ENCODE assay signal across 14 mouse cellular contexts in genomic region chr2:152782656-152783055, GRCm38 (mm10). TPM values are rescaled to one million over a fixed set of nuclear protein-coding genes. Genes with fewer than 3 reads are reported as not detected.
DNase-seq lines count a peak whose midpoint lies in the region; ATAC-seq lines count a peak whose summit lies in the region.
"Had no signal": no experiment of that assay in that cellular context is flagged by ENCODE, and none has a peak within 500 bp of the region (broad histone marks: within the 10 kb centered on the region; RNA-seq: fewer than 3 reads in every experiment).

No protein-coding gene starts in this region.

- ATAC-seq in heart, embryonic 12.5 days (ENCODE audit: insufficient number of reproducible peaks, low FRiP score), result peak; percentile 54; the same call in 1 of the 2 replicates

- intact Hi-C loops in heart, postnatal 36 days (cut with DNase I), result loop anchor here (2.0 kb wide), 1 partner anchor 16 kb away; no protein-coding TSS in a partner anchor

- no peak overlapping the region for H3K4me2 ChIP-seq in heart, embryonic 12.5 days
- H3K4me2 ChIP-seq: embryonic facial prominence, embryonic 12.5 days; limb, embryonic 13.5 days; midbrain, embryonic 11.5 days had no signal

- no peaks in the 10 kb centered on the region for H3K27me3 ChIP-seq in heart, embryonic 12.5 days (replicated peaks)
- H3K27me3 ChIP-seq: embryonic facial prominence, embryonic 12.5 days; limb, embryonic 13.5 days had no signal

- no peak for DNase-seq in heart, postnatal 36 days
- DNase-seq in 3134 (ENCODE audit: extremely low read depth, insufficient read length, low spot score) (peak; percentile 61), 3T3-L1 (ENCODE audit: low read depth, low spot score) (peak; percentile 82)
- DNase-seq in adrenal gland, postnatal 25 days, result peak; percentile 50
- DNase-seq in testis, postnatal 10 days (ENCODE audit: low spot score), result no peak
- DNase-seq in right cerebral cortex, postnatal 4 days, result no peak
- DNase-seq: gastrocnemius, postnatal 36 days; kidney, adult 9 months; lung, postnatal 14 days had no signal

- WGBS in heart, embryonic 12.5 days, result 57% methylated on average over 5 of the region's 5 CpGs

- H3K9me3 ChIP-seq in heart, embryonic 12.5 days (replicated peaks), result no peaks in the 10 kb centered on the region
- H3K9me3 ChIP-seq: embryonic facial prominence, embryonic 12.5 days had no signal

- peaks cover 54% of the 10 kb centered on the region for H3K4me1 ChIP-seq in heart, embryonic 12.5 days (replicated peaks)
- H3K4me1 ChIP-seq: embryonic facial prominence, embryonic 12.5 days had no signal

- no peak overlapping the region for H3K27ac ChIP-seq in heart, embryonic 12.5 days (ENCODE audit: poor library complexity, severe bottlenecking)
- H3K27ac ChIP-seq: embryonic facial prominence, embryonic 12.5 days; limb, embryonic 13.5 days had no signal

- peaks cover 27% of the 10 kb centered on the region for H3K36me3 ChIP-seq in heart, embryonic 12.5 days

- H3K9ac ChIP-seq in heart, embryonic 12.5 days, result 0 out of 2 replicates have a peak overlapping the region, but pooled peaks have one; percentile 21
- H3K9ac ChIP-seq: embryonic facial prominence, embryonic 12.5 days; limb, embryonic 13.5 days had no signal

- no peak overlapping the region for H3K4me3 ChIP-seq in heart, embryonic 12.5 days
- H3K4me3 ChIP-seq: embryonic facial prominence, embryonic 12.5 days; limb, embryonic 13.5 days had no signal

RNA-seq across cellular contexts. Expression of gene Cox4i2, which starts 28.7 kb away (rescaled TPM):
- polyA plus RNA-seq in heart, embryonic 12.5 days (2016; fragmentation: Nextera tagmentation; extraction: Ambion mirVana), result 18.9 and 20.8 TPM in 2 replicates
- 10 to 100 TPM; 13.1 to 16.0 TPM for total RNA-seq in heart, postnatal 36 days (2021)
- 4.2 and 4.3 TPM in 2 replicates for total RNA-seq in adrenal gland, postnatal 25 days (2021)
- total RNA-seq: neutrophil, adult 5-6 weeks had no signal

RNA-seq across cellular contexts. Expression of gene Id1, which starts 46.6 kb away (rescaled TPM):
- 87.7 and 90.9 TPM in 2 replicates for polyA plus RNA-seq in heart, embryonic 12.5 days (2016; fragmentation: Nextera tagmentation; extraction: Ambion mirVana)
- 10 to 100 TPM; 50.9 to 53.7 TPM for total RNA-seq in heart, postnatal 36 days (2021)
- total RNA-seq in adrenal gland, postnatal 25 days (2021), result 73.3 and 81.1 TPM in 2 replicates

RNA-seq across cellular contexts. Expression of gene Bcl2l1, which starts 48.9 kb away (rescaled TPM):
- polyA plus RNA-seq in heart, embryonic 12.5 days (2016; fragmentation: Nextera tagmentation; extraction: Ambion mirVana), result 83.0 and 85.9 TPM in 2 replicates
- total RNA-seq in heart, postnatal 36 days (2021), result 10 to 100 TPM; 52.5 to 73.5 TPM
- total RNA-seq in adrenal gland, postnatal 25 days (2021), result 48.9 and 61.8 TPM in 2 replicates

Comparison
In these comparisons a context has a peak if more than half of its experiments do, and no peak if none do; other contexts are left out.
1. DNase-seq: peak in 3134 (single experiment), 3T3-L1 (single experiment) and adrenal gland, postnatal 25 days (single experiment); none in heart, postnatal 36 days (0 of 2), testis, postnatal 10 days (single experiment) and right cerebral cortex, postnatal 4 days (single experiment).